Mouse (Mus musculus): ENCODE data around the gene Ctdspl.

The Ctdspl gene

GRCm38 (mm10) chr9:118949124-118949523 lies 22.9 kb downstream of the Ctdspl start:
- no peak for DNase-seq (ENCODE audit: low read depth, low spot score)

- no peak for DNase-seq (ENCODE audit: low read depth, low spot score)
These were observed 23.4 kb downstream of the Ctdspl start for GRCm38 (mm10) chr9:118949654-118950053.

GRCm38 (mm10) chr9:118950061-118950460 lies 23.8 kb downstream of the Ctdspl start:
- no peak for DNase-seq (ENCODE audit: low read depth, low spot score)

GRCm38 (mm10) chr9:118950751-118951150 lies 24.5 kb downstream of the Ctdspl start:
- no peak for DNase-seq (ENCODE audit: low read depth, low spot score)

GRCm38 (mm10) chr9:118951381-118951780 lies 25.1 kb downstream of the Ctdspl start:
- DNase-seq (ENCODE audit: low read depth, low spot score) = no peak

- DNase-seq (ENCODE audit: low read depth, low spot score) = no peak
These were observed 25.9 kb downstream of the Ctdspl start for GRCm38 (mm10) chr9:118952180-118952579.

- no peak for DNase-seq (ENCODE audit: low read depth, low spot score)
These were observed 27.4 kb downstream of the Ctdspl start for GRCm38 (mm10) chr9:118953465-118954194.

GRCm38 (mm10) chr9:118958802-118959201 lies 32.5 kb downstream of the Ctdspl start:
- no peak for DNase-seq (ENCODE audit: low read depth, low spot score)

GRCm38 (mm10) chr9:118960415-118961091 lies 34.3 kb downstream of the Ctdspl start:
- DNase-seq (ENCODE audit: low read depth, low spot score) = no peak

- DNase-seq (ENCODE audit: low read depth, low spot score) = no peak
These were observed 36.9 kb downstream of the Ctdspl start for GRCm38 (mm10) chr9:118963149-118963548.

GRCm38 (mm10) chr9:118964263-118965034 lies 38.2 kb downstream of the Ctdspl start:
- DNase-seq (ENCODE audit: low read depth, low spot score) = no peak

- no peak for DNase-seq (ENCODE audit: low read depth, low spot score)
These were observed 43.6 kb downstream of the Ctdspl start for GRCm38 (mm10) chr9:118969810-118970209.

- no peak for DNase-seq (ENCODE audit: low read depth, low spot score)
These were observed 46.8 kb downstream of the Ctdspl start for GRCm38 (mm10) chr9:118973028-118973427.

GRCm38 (mm10) chr9:118973566-118973965 lies 47.3 kb downstream of the Ctdspl start:
- DNase-seq (ENCODE audit: low read depth, low spot score) = no peak

GRCm38 (mm10) chr9:118974148-118974547 lies 47.9 kb downstream of the Ctdspl start:
- no peak for DNase-seq (ENCODE audit: low read depth, low spot score)

- DNase-seq (ENCODE audit: low read depth, low spot score) = peak; percentile 39
These were observed 49.0 kb downstream of the Ctdspl start for GRCm38 (mm10) chr9:118975211-118975671.

- DNase-seq (ENCODE audit: low read depth, low spot score) = no peak
These were observed 49.5 kb downstream of the Ctdspl start for GRCm38 (mm10) chr9:118975758-118976157.

GRCm38 (mm10) chr9:118976561-118976960 lies 50.3 kb downstream of the Ctdspl start:
- no peak for DNase-seq (ENCODE audit: low read depth, low spot score)

GRCm38 (mm10) chr9:118977425-118977824 lies 51.2 kb downstream of the Ctdspl start:
- DNase-seq (ENCODE audit: low read depth, low spot score) = no peak

GRCm38 (mm10) chr9:118980411-118980823 lies 54.2 kb downstream of the Ctdspl start:
- peak; percentile 73 for DNase-seq (ENCODE audit: low read depth, low spot score)

GRCm38 (mm10) chr9:118984650-118985432 lies 58.6 kb downstream of the Ctdspl start:
- DNase-seq (ENCODE audit: low read depth, low spot score) = no peak
